Mouse (Mus musculus): Measurements from ENCODE around the gene Htra3.
A peak's percentile ranks its signal among the peaks of the same experiment; 100 is the strongest.

The Htra3 gene

DNA sequence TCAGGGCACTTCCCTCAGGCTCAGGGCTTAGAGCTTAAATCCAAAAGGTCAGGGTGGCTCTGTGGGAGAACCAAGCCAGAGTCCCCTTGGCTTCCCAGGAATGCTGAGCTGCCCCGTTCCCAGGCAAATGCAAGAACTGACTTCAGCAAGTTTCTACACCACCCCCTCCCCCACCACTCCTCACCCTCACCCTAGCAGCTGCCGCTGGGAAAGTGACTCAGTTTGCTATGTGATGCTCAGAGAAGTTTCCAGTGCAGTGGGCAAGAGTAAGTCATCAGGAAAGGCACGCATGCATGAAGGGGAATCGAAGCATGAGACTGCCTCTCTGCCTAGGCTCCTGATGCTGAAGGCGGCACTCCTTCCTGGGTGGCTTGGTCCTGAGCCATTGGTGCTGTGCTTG, 62.6 kb downstream of the Htra3 start:
- DNase-seq (ENCODE audit: low spot score in 2 of 2) = no peak

DNA sequence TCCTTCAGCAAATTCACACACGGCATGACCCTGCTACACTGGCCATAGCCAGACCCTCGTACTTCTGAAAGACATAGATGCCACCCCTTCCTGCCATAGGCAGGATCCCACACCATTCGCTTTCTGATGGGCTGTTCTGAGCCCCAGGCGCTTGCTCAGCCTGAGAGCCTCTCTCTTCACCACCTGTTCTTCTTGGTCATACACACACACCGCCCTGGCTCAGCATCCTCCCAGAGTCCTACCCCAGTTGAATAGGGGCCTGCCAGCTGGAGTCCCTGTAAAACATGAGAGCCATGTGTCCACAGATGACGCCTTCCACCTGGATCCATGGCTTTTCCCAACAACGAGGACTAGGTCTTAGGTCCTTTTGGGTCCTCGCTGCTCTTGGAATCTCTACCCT, 66.9 kb downstream of the Htra3 start:
- DNase-seq (ENCODE audit: low spot score in 2 of 2) = no peak

- no peak for DNase-seq (ENCODE audit: low spot score in 2 of 2)
Measured at GRCm38 (mm10) chr5:35611900-35612299, 67.7 kb downstream of the Htra3 start.

GRCm38 (mm10) chr5:35611170-35611569, 68.4 kb downstream of the Htra3 start:
- no peak for DNase-seq (ENCODE audit: low spot score in 2 of 2)

GRCm38 (mm10) chr5:35610381-35610780, 69.2 kb downstream of the Htra3 start:
- DNase-seq (ENCODE audit: low spot score in 2 of 2) = no peak

- DNase-seq (ENCODE audit: low spot score in 2 of 2) = no peak
Measured at GRCm38 (mm10) chr5:35609971-35610370, 69.6 kb downstream of the Htra3 start.

DNA sequence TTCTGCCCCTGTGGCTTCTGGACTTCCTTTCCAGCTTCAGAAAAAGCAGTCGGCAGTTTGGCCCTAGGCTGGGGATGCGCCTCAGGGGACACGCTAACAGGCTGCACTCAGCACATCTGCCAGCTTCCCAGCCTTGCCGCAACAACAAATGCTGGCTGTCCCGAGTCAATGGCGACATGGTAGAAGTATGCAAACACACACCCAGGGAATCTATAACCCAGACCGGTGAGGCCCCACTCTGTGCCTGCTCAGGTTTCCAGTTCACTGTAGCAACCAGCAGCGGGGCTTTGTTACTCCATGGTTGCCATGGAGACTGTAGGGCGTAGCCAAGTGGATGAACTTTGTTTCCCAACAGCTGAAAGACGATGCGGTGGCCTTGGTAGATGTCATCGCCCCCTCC, 70.2 kb downstream of the Htra3 start:
- peak; percentile 85 for DNase-seq (ENCODE audit: low spot score in 2 of 2)

DNA sequence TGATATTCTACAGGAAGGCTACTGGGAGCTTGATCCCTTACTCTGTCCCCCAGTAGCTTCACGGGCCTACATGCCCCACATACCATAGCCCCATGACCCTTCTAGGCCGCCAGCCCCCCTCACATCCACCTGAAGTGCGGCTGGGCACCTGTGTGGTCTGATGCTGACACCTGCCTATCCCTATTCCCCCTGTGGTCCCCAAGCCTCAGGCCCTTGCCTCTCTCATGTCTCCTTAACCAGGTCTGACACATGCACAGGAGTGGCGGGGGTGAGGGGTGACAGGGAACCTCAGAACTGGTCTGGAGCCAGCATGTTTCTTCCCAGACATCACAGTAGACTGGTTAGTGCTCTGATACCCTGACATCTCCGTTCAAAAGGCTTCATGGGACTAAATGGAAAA, 71.0 kb downstream of the Htra3 start:
- no peak for DNase-seq (ENCODE audit: low spot score in 2 of 2)

DNA sequence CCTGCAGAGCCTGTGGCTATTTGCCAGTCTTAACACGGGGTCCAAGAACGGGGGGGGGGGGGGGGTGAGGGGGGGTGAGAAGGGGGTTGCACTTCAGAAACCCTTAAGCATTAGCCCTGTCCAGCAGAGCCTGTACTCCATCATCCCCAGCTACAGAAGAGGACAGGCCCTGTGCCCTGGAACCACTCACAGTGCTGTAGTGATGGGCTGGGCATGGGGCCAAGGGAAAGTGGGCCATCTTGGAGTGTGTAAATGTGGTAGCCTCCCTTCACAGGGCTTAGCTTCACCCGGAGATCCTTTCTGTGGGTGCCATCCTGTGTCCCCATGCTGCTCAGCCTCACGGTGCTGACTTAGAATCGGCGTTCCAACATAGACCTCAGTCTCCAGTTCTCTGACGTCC, 71.8 kb downstream of the Htra3 start:
- peak; percentile 50 to 64 for DNase-seq (ENCODE audit: low spot score in 2 of 2)

DNA sequence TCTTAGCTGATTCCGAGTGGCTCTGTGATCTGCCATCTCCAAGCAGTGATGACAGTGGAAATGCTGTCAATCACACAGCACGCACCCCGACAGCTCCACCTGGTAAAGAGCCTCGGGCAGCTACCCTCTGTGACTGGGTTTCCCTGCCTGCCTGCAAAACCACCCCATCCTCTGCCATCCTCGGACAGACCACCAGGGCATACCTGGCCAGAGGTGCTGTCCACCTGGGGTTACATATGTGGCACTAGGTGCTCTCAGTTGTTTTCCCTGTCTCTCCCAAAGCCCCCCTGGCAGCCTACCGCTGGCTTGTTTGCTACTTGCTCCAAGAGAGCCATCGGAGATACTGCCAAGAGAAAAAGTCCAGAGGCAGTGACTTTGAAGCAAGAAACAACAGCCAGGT, 72.8 kb downstream of the Htra3 start:
- no peak for DNase-seq (ENCODE audit: low spot score in 2 of 2)

- no peak for DNase-seq (ENCODE audit: low spot score in 2 of 2)
Measured at GRCm38 (mm10) chr5:35605355-35605754, 74.2 kb downstream of the Htra3 start.

Measured in heart, adult 9 months (tissue).